Mouse (Mus musculus): ENCODE data around the gene Gdap1l1.

- TF ChIP-seq POLR2A (IDR thresholded peaks at IDR 0.05; ENCODE audit: insufficient read length, low read depth) (no peak), USF1 (IDR thresholded peaks at IDR 0.05; ENCODE audit: low read depth) (no peak), MAX (IDR thresholded peaks at IDR 0.05; ENCODE audit: low read depth) (no peak), E2F4 (IDR thresholded peaks at IDR 0.05; ENCODE audit: insufficient read depth) (no peak), TCF3 (IDR thresholded peaks at IDR 0.05; ENCODE audit: insufficient read length, low read depth) (no peak), REST (IDR thresholded peaks at IDR 0.05; ENCODE audit: insufficient read depth, insufficient read length) (no peak), TCF12 (IDR thresholded peaks at IDR 0.05; ENCODE audit: insufficient read depth, poor library complexity, severe bottlenecking) (no peak), MYOD1 (IDR thresholded peaks at IDR 0.05; ENCODE audit: control insufficient read depth in 1 of 3, insufficient read length in 2 of 3, low read depth in 2 of 3) (no peak), POLR2AphosphoS2 (IDR thresholded peaks at IDR 0.05; ENCODE audit: insufficient read length, low read depth) (peak; percentile 50), MYOG (IDR thresholded peaks at IDR 0.05; ENCODE audit: control insufficient read depth in 1 of 3, insufficient read depth in 1 of 3, insufficient read length in 2 of 3, low read depth in 2 of 3) (no peak)
Measured at GRCm38 (mm10) chr2:163397071-163397470, 41.2 kb upstream of the Gdap1l1 start.

Data from myocyte (in vitro differentiated cells).